ENCODE assay signal across 9 mouse cellular contexts in genomic region chr15:26795518-26795917, GRCm38 (mm10).
DNase-seq lines count a peak whose midpoint lies in the region; ATAC-seq and TF ChIP-seq lines count a peak whose summit lies in the region.
"Had no signal": no experiment of that assay in that cellular context is flagged by ENCODE, and none has a peak within 500 bp of the region (broad histone marks: within the 10 kb centered on the region; RNA-seq: fewer than 3 reads in every experiment).

No protein-coding gene starts in this region.

- TF ChIP-seq POLR2A in brain, embryonic 14.5 days (IDR thresholded peaks at IDR 0.05; ENCODE audit: borderline replicate concordance, extremely low read depth, insufficient read depth, insufficient read length, poor library complexity, severe bottlenecking) = no peak

- no peak overlapping the region for H3K9ac ChIP-seq in forebrain, embryonic 15.5 days (replicated peaks)
- no peak overlapping the region for H3K9ac ChIP-seq in midbrain, postnatal 0 days (replicated peaks; ENCODE audit: low read length, poor library complexity, severe bottlenecking)
- H3K9ac ChIP-seq: liver, embryonic 14.5 days had no signal

- H3K4me1 ChIP-seq in forebrain, embryonic 15.5 days = no peaks in the 10 kb centered on the region
- no peaks in the 10 kb centered on the region for H3K4me1 ChIP-seq in midbrain, postnatal 0 days (ENCODE audit: insufficient read depth, low read length)

- no peak overlapping the region for H3K4me3 ChIP-seq in forebrain, embryonic 15.5 days
- no peak overlapping the region for H3K4me3 ChIP-seq in midbrain, postnatal 0 days (ENCODE audit: low read depth, low read length)

- no peak overlapping the region for H3K4me2 ChIP-seq in forebrain, embryonic 15.5 days (replicated peaks)
- H3K4me2 ChIP-seq in midbrain, postnatal 0 days (ENCODE audit: low read depth, low read length, poor library complexity, severe bottlenecking) = no peak overlapping the region

- 50% methylated on average over 6 of the region's 6 CpGs for WGBS in forebrain, embryonic 15.5 days
- 42% methylated on average over 6 of the region's 6 CpGs for WGBS in midbrain, postnatal 0 days

- no peak overlapping the region for H3K27ac ChIP-seq in forebrain, embryonic 15.5 days (replicated peaks)
- H3K27ac ChIP-seq in midbrain, postnatal 0 days (ENCODE audit: low read depth, low read length) = no peak overlapping the region
- H3K27ac ChIP-seq: liver, embryonic 14.5 days had no signal

- H3K9me3 ChIP-seq in forebrain, embryonic 15.5 days = no peaks in the 10 kb centered on the region
- no peaks in the 10 kb centered on the region for H3K9me3 ChIP-seq in midbrain, postnatal 0 days (ENCODE audit: low read length)

- peak; percentile 63; the same call in 1 of the 2 replicates for ATAC-seq in forebrain, embryonic 15.5 days (replicated peaks)
- peak; percentile 63; the same call in 1 of the 2 replicates for ATAC-seq in midbrain, postnatal 0 days (ENCODE audit: low FRiP score)

- no peak for TF ChIP-seq CTCF in brain, embryonic 14.5 days (IDR thresholded peaks at IDR 0.05; ENCODE audit: borderline replicate concordance, extremely low read depth, insufficient read depth, insufficient read length)
- TF ChIP-seq CTCF in midbrain, postnatal 0 days (IDR thresholded peaks at IDR 0.05) = no peak

- peak; percentile 82 for DNase-seq in brain, embryonic 14.5 days (ENCODE audit: low read depth)
- DNase-seq in layer of hippocampus, postnatal 10 days (ENCODE audit: low spot score in 2 of 2) = peak; percentile 28 to 34
- DNase-seq in midbrain, postnatal 0 days (ENCODE audit: low spot score) = peak; percentile 65
- DNase-seq in liver = no peak
- no peak for DNase-seq in gastrocnemius, adult 8-10 months (ENCODE audit: low spot score in 2 of 2)
- DNase-seq in MN1 (ENCODE audit: low spot score) = no peak
- DNase-seq in thymus, postnatal 14 days = no peak

- no peaks in the 10 kb centered on the region for H3K36me3 ChIP-seq in forebrain, embryonic 15.5 days
- no peaks in the 10 kb centered on the region for H3K36me3 ChIP-seq in midbrain, postnatal 0 days (ENCODE audit: insufficient read depth, low read length)

- H3K27me3 ChIP-seq in forebrain, embryonic 15.5 days = no peaks in the 10 kb centered on the region
- no peaks in the 10 kb centered on the region for H3K27me3 ChIP-seq in midbrain, postnatal 0 days (ENCODE audit: insufficient read depth, low read length)

Comparison
In these comparisons a context has a peak if more than half of its experiments do, and no peak if none do; other contexts are left out.
1. DNase-seq: peak in brain, embryonic 14.5 days (single experiment), layer of hippocampus, postnatal 10 days (2 of 2) and midbrain, postnatal 0 days (single experiment); none in liver (single experiment), gastrocnemius, adult 8-10 months (0 of 2), MN1 (single experiment) and thymus, postnatal 14 days (single experiment).